Mouse (Mus musculus): ENCODE data around the gene Lhfpl2.

GRCm38 (mm10) chr13:94151308-94151707 lies 93.7 kb downstream of the Lhfpl2 start:
- TF ChIP-seq EP300 (optimal IDR thresholded peaks at IDR 0.05): no peak
- TF ChIP-seq CTCF (IDR thresholded peaks at IDR 0.05; ENCODE audit: low read depth): no peak
